Mouse (Mus musculus) small intestine, adult 2 months (tissue): Measurements from ENCODE around the gene Krtcap2.

Experiments
- CTCF ChIP-seq: fragments of 200-500 bp; IDR thresholded peaks from 2 replicates; pipeline ENCODE4 v1.5.1; 2012; ENCODE audit warnings: low read depth, mild to moderate bottlenecking, control low read depth, inconsistent platforms, low read length, moderate library complexity, mixed read lengths; ENCODE audit not compliant: insufficient replicate concordance, insufficient read length; ENCODE audit errors: extremely low read depth
- POLR2A ChIP-seq: fragments of 200-500 bp; IDR thresholded peaks from 2 replicates; pipeline ENCODE4 v1.6.1; 2012; ENCODE audit warnings: low read depth, mild to moderate bottlenecking, control low read depth, inconsistent platforms, low read length, moderate library complexity

- no peak for TF ChIP-seq POLR2A
- no peak for TF ChIP-seq CTCF
These were observed 14.4 kb upstream of the Krtcap2 start for GRCm38 (mm10) chr3:89231345-89231744.
